Mouse (Mus musculus) ES-E14 (cell line): ENCODE data around the gene Ppfia2. TPM values are rescaled to one million over a fixed set of nuclear protein-coding genes. Genes with fewer than 3 reads are reported as not detected.

Experiments used
- DNase-seq: peaks from one replicate; pipeline ENCODE4 v3.0.0-alpha.2; 2013; ENCODE audit warnings: low read depth, low spot score
- H3K27ac ChIP-seq: 2 replicates; pipeline ENCODE4 v1.5.1; 2012; ENCODE audit warnings: low read depth, mild to moderate bottlenecking, low read length, moderate library complexity, mixed read lengths; ENCODE audit not compliant: poor library complexity, insufficient read depth, severe bottlenecking
- H3K36me3 ChIP-seq: 2 replicates; pipeline ENCODE4 v1.6.1; 2012; ENCODE audit warnings: mild to moderate bottlenecking, low read length, moderate library complexity, mixed read lengths; ENCODE audit not compliant: control insufficient read depth, poor library complexity, insufficient read depth, severe bottlenecking
- H3K4me1 ChIP-seq, 2 experiments: fragments of 150-350 bp in 1 of 2; sonication (generic) in 1 of 2; 2 replicates each; pipeline ENCODE4 v1.6.1; 2012; ENCODE audit warnings: low read length in 2 of 2, mild to moderate bottlenecking in 1 of 2, mixed read lengths in 1 of 2; ENCODE audit not compliant: control insufficient read depth in 2 of 2, insufficient read depth in 2 of 2, poor library complexity in 1 of 2
- H3K4me3 ChIP-seq, 2 experiments: fragments of 150-350 bp in 1 of 2; sonication (generic) in 1 of 2; 2 replicates each; pipeline ENCODE4 v1.5.1; 2012; ENCODE audit warnings: low read length in 2 of 2, low read depth in 1 of 2, mild to moderate bottlenecking in 1 of 2, mixed read lengths in 1 of 2; ENCODE audit not compliant: insufficient read depth in 1 of 2, poor library complexity in 1 of 2, severe bottlenecking in 1 of 2
- H3K9ac ChIP-seq: 2 replicates; pipeline ENCODE4 v1.6.1; 2012; ENCODE audit warnings: low read depth, mild to moderate bottlenecking, low read length, mixed read lengths; ENCODE audit not compliant: poor library complexity, insufficient read depth, severe bottlenecking
- H3K9me3 ChIP-seq: fragments of 150-350 bp; sonication (generic); 2 replicates; pipeline ENCODE4 v1.6.1; 2012; ENCODE audit warnings: low read depth, mild to moderate bottlenecking, low read length; ENCODE audit not compliant: control insufficient read depth, insufficient read depth
- CHD2 ChIP-seq: IDR thresholded peaks from 2 replicates; pipeline ENCODE4 v1.6.1; 2014; ENCODE audit warnings: mild to moderate bottlenecking, low read depth, low read length, inconsistent platforms
- HCFC1 ChIP-seq: IDR thresholded peaks from 2 replicates; pipeline ENCODE4 v1.6.1; 2012; ENCODE audit warnings: low read length, inconsistent platforms, borderline replicate concordance; ENCODE audit not compliant: insufficient read depth
- MAFK ChIP-seq: IDR thresholded peaks from 2 replicates; pipeline ENCODE4 v1.6.1; 2014; ENCODE audit warnings: mild to moderate bottlenecking, low read depth, low read length, inconsistent platforms; ENCODE audit not compliant: insufficient read depth
- ZC3H11A ChIP-seq: IDR thresholded peaks from 2 replicates; pipeline ENCODE4 v1.6.1; 2012; ENCODE audit warnings: low read depth, mild to moderate bottlenecking, inconsistent platforms, low read length, borderline replicate concordance
- ZNF384 ChIP-seq: IDR thresholded peaks from 2 replicates; pipeline ENCODE4 v1.6.1; 2012; ENCODE audit warnings: low read depth, low read length, inconsistent platforms
- in situ Hi-C, 2 experiments: fragments of 600-800 bp; cut with MboI; formaldehyde crosslinking; loops; one replicate each; pipeline ENCODE4 v1.15.1; 2025; ENCODE audit warnings: low sequenced_read_pairs in 2 of 2, inconsistent platforms in 1 of 2; ENCODE audit not compliant: unreplicated experiment in 2 of 2
- total RNA-seq: library from RNA; depleted of rRNA; stranded (reverse); fragments of 300-350 nt; gene quantifications from 2 replicates; pipeline ENCODE4 v1.2.3, GENCODE M21; 2012

The Ppfia2 gene
- total RNA-seq, 1 experiment, result 0.09 TPM

GRCm38 (mm10) chr10:106914275-106914674 is 444.1 kb downstream of the Ppfia2 start:
- in situ Hi-C loops, result no loop called here
- Histone ChIP-seq H3K4me1 (0 out of 4 replicates have a peak, but pooled peaks cover 0 to 2% of the 10 kb centered on the region in 2 experiments), H3K4me3 (no peak overlapping the region), H3K9me3 (no peaks in the 10 kb centered on the region), H3K36me3 (no peaks in the 10 kb centered on the region), H3K9ac (no peak overlapping the region), H3K27ac (no peak overlapping the region)
- TF ChIP-seq MAFK, result no peak
- TF ChIP-seq ZNF384, result no peak
- no peak for TF ChIP-seq HCFC1
- TF ChIP-seq CHD2, result no peak
- TF ChIP-seq ZC3H11A, result no peak
- DNase-seq, result no peak

GRCm38 (mm10) chr10:106914822-106915221 is 444.7 kb downstream of the Ppfia2 start:
- Histone ChIP-seq H3K4me3 (no peak overlapping the region), H3K36me3 (no peaks in the 10 kb centered on the region), H3K9me3 (no peaks in the 10 kb centered on the region), H3K4me1 (0 out of 4 replicates have a peak, but pooled peaks cover 0 to 2% of the 10 kb centered on the region in 2 experiments), H3K27ac (no peak overlapping the region), H3K9ac (no peak overlapping the region)
- in situ Hi-C loops, result no loop called here
- no peak for TF ChIP-seq ZNF384
- no peak for TF ChIP-seq MAFK
- no peak for TF ChIP-seq HCFC1
- TF ChIP-seq ZC3H11A, result no peak
- no peak for TF ChIP-seq CHD2
- no peak for DNase-seq

GRCm38 (mm10) chr10:106924334-106924733 is 454.2 kb downstream of the Ppfia2 start:
- no peak overlapping the region for H3K4me3 ChIP-seq
- H3K9me3 ChIP-seq, result no peaks in the 10 kb centered on the region
- DNase-seq, result no peak
- in situ Hi-C loops, result no loop called here
- no peaks in the 10 kb centered on the region; a peak in 1 of 4 replicates for H3K4me1 ChIP-seq
- H3K27ac ChIP-seq, result no peak overlapping the region
- TF ChIP-seq ZC3H11A (no peak), ZNF384 (no peak), HCFC1 (no peak), MAFK (no peak), CHD2 (no peak)
- H3K36me3 ChIP-seq, result no peaks in the 10 kb centered on the region
- H3K9ac ChIP-seq, result no peak overlapping the region

- Histone ChIP-seq H3K4me3 (no peak overlapping the region), H3K27ac (no peak overlapping the region), H3K36me3 (no peaks in the 10 kb centered on the region), H3K4me1 (no peaks in the 10 kb centered on the region; a peak in 1 of 4 replicates), H3K9ac (no peak overlapping the region), H3K9me3 (no peaks in the 10 kb centered on the region)
- in situ Hi-C loops, result loop anchor here (25.0 kb wide), 1 partner anchor 463 kb away; no protein-coding TSS in a partner anchor
- no peak for DNase-seq
- no peak for TF ChIP-seq ZNF384
- TF ChIP-seq CHD2, result no peak
- no peak for TF ChIP-seq MAFK
- no peak for TF ChIP-seq ZC3H11A
- no peak for TF ChIP-seq HCFC1
These were observed 454.7 kb downstream of the Ppfia2 start for GRCm38 (mm10) chr10:106924798-106925197.
